Mouse (Mus musculus): ENCODE results near the gene Gm29133. TPM values are rescaled to one million over a fixed set of nuclear protein-coding genes. Genes with fewer than 3 reads are reported as not detected.

Gene Gm29133
- not detected in 2 replicates for polyA plus RNA-seq (2015; fragmentation: Nextera tagmentation; extraction: Ambion mirVana)

DNA sequence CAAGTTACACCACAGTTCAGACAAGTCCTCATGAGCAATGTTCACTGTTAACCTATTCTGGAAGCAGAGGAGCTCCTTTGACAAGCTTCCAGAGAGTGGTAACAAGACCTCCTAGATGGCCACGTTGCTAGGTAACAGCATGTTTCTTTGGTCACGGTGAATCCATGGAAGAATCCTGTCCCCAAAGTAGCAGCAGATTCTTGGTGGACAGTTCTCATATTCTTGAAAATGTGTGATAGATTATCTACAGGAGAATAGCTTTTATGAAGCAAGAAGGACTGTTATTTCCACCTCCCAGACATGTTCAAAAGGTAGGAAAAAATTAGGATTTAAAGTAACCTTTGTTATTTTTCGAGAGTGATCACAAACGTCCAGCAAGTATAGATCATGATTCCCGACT lies at the start of gene Gm29133:
TSS of gene Gm29133 (plus strand) at position 301 of the 400 bp plus-strand sequence.
- Histone ChIP-seq H3K4me1 (replicated peaks) (no peaks in the 10 kb centered on the region), H3K27ac (no peak within 1 kb of the TSS), H3K9me3 (replicated peaks) (no peaks in the 10 kb centered on the region), H3K36me3 (no peaks in the 10 kb centered on the region), H3K27me3 (no peaks in the 10 kb centered on the region), H3K4me3 (no peak within 1 kb of the TSS), H3K4me2 (no peak within 1 kb of the TSS), H3K9ac (no peak within 1 kb of the TSS)
- 55% methylated on average over 5 of the region's 5 CpGs for WGBS
- ATAC-seq (replicated peaks; ENCODE audit: insufficient number of reproducible peaks, insufficient read depth, low FRiP score, low read depth) = no peak

DNA sequence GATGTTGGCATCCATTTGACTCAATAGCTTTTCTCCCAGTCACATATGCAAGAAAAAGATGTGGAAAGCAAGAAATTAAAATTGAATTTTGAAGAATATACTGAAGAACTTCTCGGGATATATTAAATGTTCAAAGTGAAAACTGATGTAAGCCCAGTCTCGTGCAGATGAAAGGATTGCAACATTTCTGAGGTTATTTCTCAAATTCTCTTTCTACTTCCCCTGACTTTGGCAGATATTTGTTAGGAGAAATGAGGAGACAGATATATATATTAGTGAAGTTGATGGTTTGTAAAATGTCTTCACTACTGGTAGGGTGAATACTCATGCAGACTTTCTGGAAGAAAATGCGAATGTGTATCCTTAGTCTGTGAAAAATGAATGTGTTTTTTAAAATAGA lies 48.9 kb upstream of the Gm29133 start:
- peaks cover 7% of the 10 kb centered on the region for H3K4me1 ChIP-seq (replicated peaks)
- no peak for ATAC-seq (replicated peaks; ENCODE audit: insufficient number of reproducible peaks, insufficient read depth, low FRiP score, low read depth)
- H3K9me3 ChIP-seq (replicated peaks) = no peaks in the 10 kb centered on the region
- WGBS = 82% methylated on average over 3 of the region's 3 CpGs
- H3K27me3 ChIP-seq = no peaks in the 10 kb centered on the region
- H3K9ac ChIP-seq = no peak overlapping the region
- no peak overlapping the region for H3K27ac ChIP-seq
- H3K4me3 ChIP-seq = no peak overlapping the region
- no peak overlapping the region for H3K4me2 ChIP-seq
- H3K36me3 ChIP-seq = no peaks in the 10 kb centered on the region

DNA sequence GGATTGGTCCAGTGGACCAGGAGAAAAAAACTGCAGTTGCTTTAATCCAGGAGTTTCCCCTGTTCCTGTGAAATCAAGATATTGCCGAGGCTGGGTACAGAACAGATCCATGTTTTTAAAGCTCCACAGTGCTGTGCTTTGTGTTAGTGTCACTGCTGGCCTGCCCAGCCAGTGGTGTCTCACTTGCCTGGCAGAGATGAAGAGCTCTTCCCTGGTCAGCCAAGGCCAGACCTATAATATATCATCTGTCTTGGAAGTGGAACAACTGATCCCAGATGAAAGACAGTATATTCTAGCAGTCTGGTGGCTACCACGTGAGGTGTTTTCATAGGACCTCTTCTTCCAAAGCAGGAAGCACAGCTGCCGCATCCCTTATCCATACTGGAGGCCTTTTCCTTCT lies 46.7 kb upstream of the Gm29133 start:
- no peak overlapping the region for H3K4me3 ChIP-seq
- 62% methylated on average over 3 of the region's 3 CpGs for whole genome bisulfite sequencing
- no peak overlapping the region for H3K27ac ChIP-seq
- no peaks in the 10 kb centered on the region for H3K9me3 ChIP-seq (replicated peaks)
- H3K27me3 ChIP-seq = no peaks in the 10 kb centered on the region
- H3K4me2 ChIP-seq = no peak overlapping the region
- no peak for ATAC-seq (replicated peaks; ENCODE audit: insufficient number of reproducible peaks, insufficient read depth, low FRiP score, low read depth)
- H3K9ac ChIP-seq = no peak overlapping the region
- peaks cover 4% of the 10 kb centered on the region for H3K4me1 ChIP-seq (replicated peaks)
- H3K36me3 ChIP-seq = no peaks in the 10 kb centered on the region

DNA sequence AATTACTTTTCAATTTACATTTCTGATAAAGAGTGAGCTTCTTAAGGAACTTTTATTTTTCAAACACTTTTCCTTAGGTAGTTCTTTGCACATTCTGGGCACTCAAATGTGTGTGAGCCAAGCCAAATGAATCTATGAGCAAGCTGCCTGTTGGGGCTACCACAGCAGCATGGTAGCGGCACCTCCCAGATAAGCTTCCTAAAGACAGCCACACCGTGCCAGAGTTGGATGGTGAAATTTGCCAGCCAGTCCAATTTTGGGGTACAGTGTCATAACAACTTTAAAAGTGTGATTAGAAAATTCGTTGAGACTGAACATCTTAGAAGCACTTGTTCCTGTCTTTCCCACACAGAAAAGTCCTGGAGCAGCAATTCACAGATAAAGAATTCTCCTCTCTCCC lies 41.5 kb upstream of the Gm29133 start:
- Histone ChIP-seq H3K9ac (no peak overlapping the region), H3K9me3 (replicated peaks) (no peaks in the 10 kb centered on the region), H3K4me1 (replicated peaks) (no peaks in the 10 kb centered on the region), H3K4me2 (no peak overlapping the region), H3K27me3 (no peaks in the 10 kb centered on the region), H3K27ac (no peak overlapping the region), H3K36me3 (no peaks in the 10 kb centered on the region), H3K4me3 (no peak overlapping the region)
- no peak for ATAC-seq (replicated peaks; ENCODE audit: insufficient number of reproducible peaks, insufficient read depth, low FRiP score, low read depth)
- 47% methylated on average over 3 of the region's 3 CpGs for WGBS

DNA sequence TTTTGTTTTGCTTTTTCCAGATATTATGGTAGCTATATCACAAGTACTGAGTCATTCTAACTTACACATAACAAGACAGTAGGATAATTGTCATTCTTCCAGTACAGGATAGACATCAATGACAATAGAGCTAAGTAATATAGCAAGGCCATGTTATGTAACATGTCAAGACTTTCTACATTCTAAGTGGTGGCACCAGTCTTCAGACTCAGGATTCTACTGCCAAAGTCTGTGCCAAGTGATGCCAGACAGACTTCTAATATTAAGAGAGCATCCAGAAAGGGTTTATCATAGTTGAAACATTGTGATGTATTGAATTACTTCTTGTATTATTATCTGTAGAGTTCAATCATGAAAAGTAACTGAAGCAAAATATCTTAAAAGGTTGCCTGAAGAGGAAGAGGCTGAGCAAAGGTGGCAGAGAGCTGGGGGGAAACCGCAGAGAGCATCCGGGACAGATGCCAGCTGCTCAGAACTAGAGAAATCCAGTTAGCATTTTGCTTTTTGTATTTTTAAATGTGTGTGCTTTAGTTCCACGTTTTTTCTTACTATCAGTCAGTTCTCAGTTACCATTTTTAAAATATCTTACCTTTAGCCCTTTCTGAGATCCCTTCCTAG lies 34.2 kb upstream of the Gm29133 start:
- ATAC-seq (replicated peaks; ENCODE audit: insufficient number of reproducible peaks, insufficient read depth, low FRiP score, low read depth) = no peak
- Histone ChIP-seq H3K4me1 (replicated peaks) (no peaks in the 10 kb centered on the region), H3K27ac (no peak overlapping the region), H3K4me3 (no peak overlapping the region), H3K9me3 (replicated peaks) (no peaks in the 10 kb centered on the region), H3K36me3 (no peaks in the 10 kb centered on the region), H3K27me3 (no peaks in the 10 kb centered on the region), H3K9ac (no peak overlapping the region), H3K4me2 (no peak overlapping the region)
- WGBS = 67% methylated on average over 3 of the region's 3 CpGs

DNA sequence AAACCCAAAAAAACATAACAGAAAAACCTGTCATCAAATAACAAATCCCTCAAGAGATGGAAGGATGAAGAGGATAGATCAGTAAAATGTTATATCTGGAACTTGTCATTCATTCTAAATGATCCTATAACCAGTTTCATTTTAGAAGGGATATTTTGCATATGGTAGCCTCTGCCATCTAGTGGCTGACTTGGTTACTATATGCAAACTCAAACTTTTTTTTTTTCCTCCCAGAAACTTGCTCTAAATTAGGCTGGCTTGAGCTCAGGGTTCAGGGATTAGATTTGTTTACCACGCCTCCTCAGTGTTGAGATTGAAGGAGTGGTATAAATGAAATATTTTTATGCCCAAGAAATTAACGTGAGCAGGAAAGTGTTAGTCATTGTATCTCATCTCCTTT lies 27.3 kb upstream of the Gm29133 start:
- no peak overlapping the region for H3K9ac ChIP-seq
- H3K27me3 ChIP-seq = no peaks in the 10 kb centered on the region
- H3K4me2 ChIP-seq = no peak overlapping the region
- H3K27ac ChIP-seq = no peak overlapping the region
- 17% methylated on average over 2 of the region's 2 CpGs for WGBS
- no peak overlapping the region for H3K4me3 ChIP-seq
- H3K4me1 ChIP-seq (replicated peaks) = no peaks in the 10 kb centered on the region
- H3K36me3 ChIP-seq = no peaks in the 10 kb centered on the region
- no peak for ATAC-seq (replicated peaks; ENCODE audit: insufficient number of reproducible peaks, insufficient read depth, low FRiP score, low read depth)
- no peaks in the 10 kb centered on the region for H3K9me3 ChIP-seq (replicated peaks)

DNA sequence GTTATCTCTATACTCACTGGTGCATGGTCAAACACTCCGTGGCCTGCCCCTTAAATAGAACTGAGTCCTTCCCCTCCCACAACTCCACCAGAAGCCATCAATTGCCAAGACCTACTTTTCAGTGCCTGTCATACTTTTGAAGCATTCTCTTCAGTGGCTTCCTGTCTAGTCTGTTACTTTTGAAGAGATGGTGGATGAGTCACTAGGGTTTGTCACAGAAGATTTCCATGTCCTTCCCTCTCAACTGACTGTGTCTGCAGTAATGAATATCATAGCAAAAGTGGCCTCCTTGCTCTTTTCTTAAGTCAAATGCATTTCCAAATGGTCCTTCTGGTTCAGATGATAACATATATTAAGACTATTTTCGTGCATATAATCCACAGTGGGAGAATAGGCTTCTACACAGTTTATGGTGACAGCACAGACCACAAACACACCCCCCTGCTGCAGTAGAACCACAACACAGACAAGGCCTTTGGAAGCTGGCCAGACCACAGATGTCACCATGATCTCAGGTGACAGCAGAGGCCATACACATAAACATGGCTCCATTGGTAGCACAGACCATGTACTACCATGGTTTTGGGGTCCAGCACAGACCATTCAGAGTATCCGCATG lies 16.9 kb upstream of the Gm29133 start:
- Histone ChIP-seq H3K4me2 (no peak overlapping the region), H3K27me3 (no peaks in the 10 kb centered on the region), H3K9ac (no peak overlapping the region), H3K36me3 (no peaks in the 10 kb centered on the region), H3K27ac (no peak overlapping the region), H3K4me3 (no peak overlapping the region), H3K4me1 (replicated peaks) (no peaks in the 10 kb centered on the region), H3K9me3 (replicated peaks) (no peaks in the 10 kb centered on the region)
- no peak for ATAC-seq (replicated peaks; ENCODE audit: insufficient number of reproducible peaks, insufficient read depth, low FRiP score, low read depth)
- WGBS = 62% methylated on average over 3 of the region's 3 CpGs

DNA sequence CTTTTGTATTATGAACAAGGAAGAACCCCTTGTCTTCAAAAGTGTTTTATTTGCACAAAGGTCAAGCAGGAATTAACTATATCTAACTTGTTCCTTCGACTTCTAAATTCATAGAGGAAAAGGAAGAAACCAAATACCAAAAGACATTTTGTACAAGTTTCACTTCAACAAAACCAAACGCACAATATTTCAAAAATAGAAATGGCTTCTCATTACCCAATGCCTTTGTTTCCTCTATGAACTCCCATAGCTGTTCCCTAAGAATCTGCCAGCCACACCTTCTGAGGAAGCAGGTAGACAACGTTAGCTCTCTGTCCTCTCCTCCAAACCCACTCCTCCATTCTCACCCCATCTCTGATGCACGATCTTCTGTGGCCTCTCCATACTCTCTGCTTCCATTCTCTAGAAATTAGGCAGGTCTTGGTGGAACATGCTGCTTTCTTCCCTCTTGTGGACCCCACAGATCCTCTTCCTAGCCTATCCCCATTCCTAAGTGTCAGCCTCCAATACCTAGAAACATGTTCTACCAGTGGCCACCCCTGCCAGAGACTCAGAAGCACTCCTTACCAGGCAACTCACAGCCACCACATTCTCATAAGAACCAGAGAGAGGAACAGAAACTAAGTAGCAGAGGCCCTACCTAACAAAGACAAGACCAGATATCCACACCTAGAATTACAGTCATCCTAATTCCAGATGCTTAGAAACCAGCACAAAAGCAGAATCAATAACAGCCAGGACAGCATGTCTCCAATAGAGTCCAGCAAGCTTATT lies 4.1 kb upstream of the Gm29133 start:
- no peak overlapping the region for H3K27ac ChIP-seq
- 60% methylated on average over 4 of the region's 4 CpGs for WGBS
- H3K9ac ChIP-seq = no peak overlapping the region
- no peak for ATAC-seq (replicated peaks; ENCODE audit: insufficient number of reproducible peaks, insufficient read depth, low FRiP score, low read depth)
- H3K36me3 ChIP-seq = no peaks in the 10 kb centered on the region
- no peaks in the 10 kb centered on the region for H3K4me1 ChIP-seq (replicated peaks)
- no peak overlapping the region for H3K4me2 ChIP-seq
- H3K27me3 ChIP-seq = no peaks in the 10 kb centered on the region
- H3K9me3 ChIP-seq (replicated peaks) = no peaks in the 10 kb centered on the region
- H3K4me3 ChIP-seq = no peak overlapping the region

DNA sequence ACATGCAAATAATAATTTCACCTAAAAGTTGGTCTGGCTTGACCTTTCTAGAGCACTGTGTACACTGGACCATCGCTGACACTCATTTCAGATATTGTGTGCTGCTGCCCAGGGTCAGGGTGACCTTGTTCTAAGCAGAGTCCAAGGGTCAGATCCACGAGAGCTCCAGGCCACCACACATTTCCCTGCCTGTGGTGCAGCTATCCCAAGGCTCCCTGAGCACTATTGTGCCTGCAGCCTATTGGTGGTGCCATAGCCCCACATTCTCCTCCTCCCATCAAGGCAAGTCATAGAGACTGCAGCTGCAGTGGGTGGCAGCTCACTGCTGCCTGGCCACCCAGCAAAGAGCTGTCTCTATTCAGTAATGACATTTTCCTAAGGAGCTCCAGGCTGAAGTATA lies 2.7 kb upstream of the Gm29133 start:
- no peak overlapping the region for H3K4me2 ChIP-seq
- no peak for ATAC-seq (replicated peaks; ENCODE audit: insufficient number of reproducible peaks, insufficient read depth, low FRiP score, low read depth)
- no peaks in the 10 kb centered on the region for H3K4me1 ChIP-seq (replicated peaks)
- no peak overlapping the region for H3K9ac ChIP-seq
- no peak overlapping the region for H3K4me3 ChIP-seq
- H3K9me3 ChIP-seq (replicated peaks) = no peaks in the 10 kb centered on the region
- H3K27ac ChIP-seq = no peak overlapping the region
- H3K36me3 ChIP-seq = no peaks in the 10 kb centered on the region
- no peaks in the 10 kb centered on the region for H3K27me3 ChIP-seq
- WGBS = 38% methylated on average over 2 of the region's 2 CpGs

DNA sequence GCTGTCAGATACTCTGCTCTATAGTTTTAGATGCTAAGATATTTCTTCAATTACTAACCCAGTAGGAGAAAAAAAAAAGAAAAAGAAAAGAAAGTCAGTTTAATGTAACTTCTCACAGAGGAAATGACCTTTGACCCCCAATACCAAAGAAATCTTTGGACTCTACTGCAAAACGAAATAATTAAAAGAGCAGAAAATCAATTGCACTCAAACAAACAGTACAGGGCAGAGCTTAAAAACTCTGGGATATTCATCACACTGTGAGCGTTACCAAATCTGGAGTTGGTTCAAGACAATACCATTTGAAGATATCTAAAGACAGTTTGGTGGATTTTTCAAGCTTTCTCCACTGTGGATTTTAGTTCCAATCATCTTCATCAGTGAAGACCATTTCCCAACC lies 15.4 kb downstream of the Gm29133 start:
- no peak overlapping the region for H3K9ac ChIP-seq
- H3K36me3 ChIP-seq = no peaks in the 10 kb centered on the region
- 72% methylated on average over 2 of the region's 2 CpGs for WGBS
- H3K9me3 ChIP-seq (replicated peaks) = no peaks in the 10 kb centered on the region
- no peak overlapping the region for H3K4me2 ChIP-seq
- H3K27ac ChIP-seq = no peak overlapping the region
- no peaks in the 10 kb centered on the region for H3K4me1 ChIP-seq (replicated peaks)
- ATAC-seq (replicated peaks; ENCODE audit: insufficient number of reproducible peaks, insufficient read depth, low FRiP score, low read depth) = no peak
- no peaks in the 10 kb centered on the region for H3K27me3 ChIP-seq
- no peak overlapping the region for H3K4me3 ChIP-seq

DNA sequence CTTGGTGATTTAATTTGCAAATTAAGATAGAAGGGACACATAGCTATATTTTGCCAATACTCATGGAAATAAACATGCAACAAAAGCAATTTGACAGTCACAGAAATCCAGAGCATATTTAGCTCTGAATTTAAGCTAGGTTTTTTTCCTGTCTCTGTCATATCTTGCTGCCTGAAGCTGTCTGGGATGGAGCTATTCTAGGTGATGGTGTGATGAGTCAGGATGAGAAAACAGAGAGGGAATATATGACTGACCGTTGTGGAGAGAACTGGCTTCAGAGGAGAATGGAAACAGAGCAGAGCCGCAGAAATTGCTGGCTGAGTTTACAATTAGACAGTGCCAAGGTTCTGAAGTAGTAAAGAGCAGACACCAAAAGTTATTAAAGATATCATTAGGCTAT lies 26.3 kb downstream of the Gm29133 start:
- H3K4me1 ChIP-seq (replicated peaks) = no peaks in the 10 kb centered on the region
- ATAC-seq (replicated peaks; ENCODE audit: insufficient number of reproducible peaks, insufficient read depth, low FRiP score, low read depth) = no peak
- no peak overlapping the region for H3K27ac ChIP-seq
- no peak overlapping the region for H3K4me3 ChIP-seq
- H3K9ac ChIP-seq = no peak overlapping the region
- 71% methylated on average over 2 of the region's 2 CpGs for WGBS
- no peaks in the 10 kb centered on the region for H3K9me3 ChIP-seq (replicated peaks)
- H3K4me2 ChIP-seq = no peak overlapping the region
- no peaks in the 10 kb centered on the region for H3K27me3 ChIP-seq
- no peaks in the 10 kb centered on the region for H3K36me3 ChIP-seq

DNA sequence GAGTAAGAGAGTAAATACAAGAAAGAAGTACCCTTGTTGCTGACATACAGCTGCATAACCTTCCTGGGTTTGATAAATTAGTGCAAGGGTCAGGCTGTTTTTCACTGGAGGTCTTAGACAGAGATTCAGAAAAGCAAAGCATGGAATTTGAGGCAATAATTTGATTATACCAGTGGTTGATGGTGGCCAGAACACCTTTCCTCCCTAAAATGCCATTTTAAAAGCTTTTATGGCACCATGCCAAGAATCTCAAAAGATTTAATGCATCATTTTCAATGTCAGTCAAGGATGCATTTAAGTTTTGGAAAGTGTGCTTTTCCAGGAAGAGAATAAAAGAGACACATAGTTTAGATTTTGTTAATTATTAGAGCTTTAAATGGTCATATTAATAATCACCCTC lies 60.0 kb downstream of the Gm29133 start:
- H3K27me3 ChIP-seq = no peaks in the 10 kb centered on the region
- no peak overlapping the region for H3K4me2 ChIP-seq
- no peaks in the 10 kb centered on the region for H3K36me3 ChIP-seq
- H3K9me3 ChIP-seq (replicated peaks) = no peaks in the 10 kb centered on the region
- H3K27ac ChIP-seq = no peak overlapping the region
- no peak for ATAC-seq (replicated peaks; ENCODE audit: insufficient number of reproducible peaks, insufficient read depth, low FRiP score, low read depth)
- H3K9ac ChIP-seq = no peak overlapping the region
- H3K4me1 ChIP-seq (replicated peaks) = no peaks in the 10 kb centered on the region
- no peak overlapping the region for H3K4me3 ChIP-seq
